Mouse (Mus musculus) kidney, postnatal 0 days (tissue): ENCODE results near the gene Rtl8c. TPM values are rescaled to one million over a fixed set of nuclear protein-coding genes. Genes with fewer than 3 reads are reported as not detected.
"Not testable (repeated sequence)": the region's sequence is repeated elsewhere in the genome, so short reads cannot be mapped to it uniquely, and the experiment has no call there.

Experiments used
- ATAC-seq: fragments of 200-750 bp; cut with Nextera tagmentation; replicated peaks from 2 replicates; pipeline ENCODE4 v1.8.0; 2017; ENCODE audit warnings: low read depth, moderate number of reproducible peaks, moderate TSS enrichment, moderate library complexity; ENCODE audit not compliant: low FRiP score
- DNase-seq: peaks from one replicate; pipeline ENCODE4 v3.0.0-alpha.2; 2016; ENCODE audit warnings: low spot score
- H3K27ac ChIP-seq: fragments of 300-500 bp; sonication (generic); 2 replicates; pipeline ENCODE4 v1.5.1; 2014; ENCODE audit warnings: mild to moderate bottlenecking
- H3K27me3 ChIP-seq: fragments of 300-500 bp; sonication (generic); 2 replicates; pipeline ENCODE4 v1.6.1; 2014; ENCODE audit warnings: low read length, mixed read lengths; ENCODE audit not compliant: insufficient read depth
- H3K36me3 ChIP-seq: fragments of 300-500 bp; sonication (generic); 2 replicates; pipeline ENCODE4 v1.6.1; 2014; ENCODE audit warnings: low read length, mixed read lengths; ENCODE audit not compliant: insufficient read depth
- H3K4me1 ChIP-seq: fragments of 300-500 bp; sonication (generic); replicated peaks from 2 replicates; pipeline ENCODE4 v1.6.1; 2014; ENCODE audit warnings: antibody characterized with exemption, low read length, mixed read lengths; ENCODE audit not compliant: insufficient read depth
- H3K4me2 ChIP-seq: fragments of 300-500 bp; sonication (generic); 2 replicates; pipeline ENCODE4 v1.6.1; 2014; ENCODE audit warnings: mild to moderate bottlenecking, low read length, moderate library complexity, mixed read lengths
- H3K4me3 ChIP-seq: fragments of 300-500 bp; sonication (generic); replicated peaks from 2 replicates; pipeline ENCODE4 v1.5.1; 2014; ENCODE audit warnings: low read depth, low read length
- H3K9ac ChIP-seq: fragments of 300-500 bp; sonication (generic); 2 replicates; pipeline ENCODE4 v1.6.1; 2014; ENCODE audit warnings: low read depth, low read length
- H3K9me3 ChIP-seq: fragments of 300-500 bp; sonication (generic); replicated peaks from 2 replicates; pipeline ENCODE4 v1.6.1; 2016; ENCODE audit warnings: low read length, inconsistent platforms, mixed read lengths
- CTCF ChIP-seq: IDR thresholded peaks from 2 replicates; pipeline ENCODE4 v1.5.1; 2016; ENCODE audit warnings: antibody characterized with exemption, low read depth, mild to moderate bottlenecking, moderate library complexity
- WGBS: fragments of 180-500 bp; shearing (Covaris S2); extraction: QIAGEN DNeasy Blood & Tissue Kit; methylation state at CpG from one replicate; pipeline ENCODE4 v1.1.7; 2014; 5-methylcytosine and 5-hydroxymethylcytosine counted together
- polyA plus RNA-seq: library from polyadenylated mRNA; unstranded; fragments of >200 nt; fragmentation: Nextera tagmentation; extraction: Ambion mirVana; gene quantifications from 2 replicates; pipeline ENCODE4 v1.2.1, GENCODE M21; 2015

Gene Rtl8c
- polyA plus RNA-seq, 1 experiment from 2014 or later = 70.2 TPM

DNA sequence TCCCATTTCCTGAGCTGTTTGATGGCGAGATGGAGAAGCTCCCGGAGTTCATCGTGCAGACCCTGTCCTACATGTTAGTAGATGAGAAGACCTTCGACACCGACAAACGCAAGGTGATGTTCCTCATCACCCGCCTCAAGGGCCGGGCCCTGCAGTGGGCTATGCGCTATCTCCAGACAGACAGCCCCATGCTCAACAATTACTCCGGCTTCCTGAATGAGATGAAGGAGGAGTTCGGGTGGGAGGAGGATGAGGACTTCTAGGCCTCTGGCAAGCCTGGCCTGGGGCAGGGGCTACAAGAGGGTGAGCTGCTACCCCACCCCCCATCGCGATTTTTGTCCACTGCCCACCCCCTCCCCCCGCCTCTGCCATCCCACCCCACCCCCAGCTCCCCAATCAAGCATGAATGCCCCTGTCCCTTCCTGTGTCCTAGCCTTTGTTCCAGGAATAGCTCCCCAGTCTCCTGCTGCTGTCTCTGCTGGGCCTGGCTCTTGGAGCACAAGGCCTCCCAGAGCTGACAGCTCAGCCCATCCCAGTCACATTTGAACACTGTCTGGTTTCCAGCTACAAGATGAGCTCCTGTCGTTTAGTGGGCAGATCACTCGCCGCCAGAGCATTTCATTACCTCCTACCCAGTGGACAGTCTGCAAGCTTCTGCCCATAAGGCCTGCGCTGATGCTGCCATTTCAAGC is 436 bp downstream of the Rtl8c start:
- no peaks in the 10 kb centered on the region for H3K4me1 ChIP-seq
- H3K27me3 ChIP-seq = no peaks in the 10 kb centered on the region
- peak overlapping the region; percentile 55 for H3K4me2 ChIP-seq
- DNase-seq (peak; percentile 11), ATAC-seq (peak; percentile 54; the same call in 1 of the 2 replicates)
- no peaks in the 10 kb centered on the region for H3K9me3 ChIP-seq
- TF ChIP-seq CTCF = no peak
- WGBS = 26% methylated on average over 18 of the region's 18 CpGs
- H3K9ac ChIP-seq = peak overlapping the region; percentile 54
- peak overlapping the region; percentile 42 for H3K4me3 ChIP-seq
- H3K27ac ChIP-seq = peak overlapping the region; percentile 36
- no peaks in the 10 kb centered on the region for H3K36me3 ChIP-seq

DNA sequence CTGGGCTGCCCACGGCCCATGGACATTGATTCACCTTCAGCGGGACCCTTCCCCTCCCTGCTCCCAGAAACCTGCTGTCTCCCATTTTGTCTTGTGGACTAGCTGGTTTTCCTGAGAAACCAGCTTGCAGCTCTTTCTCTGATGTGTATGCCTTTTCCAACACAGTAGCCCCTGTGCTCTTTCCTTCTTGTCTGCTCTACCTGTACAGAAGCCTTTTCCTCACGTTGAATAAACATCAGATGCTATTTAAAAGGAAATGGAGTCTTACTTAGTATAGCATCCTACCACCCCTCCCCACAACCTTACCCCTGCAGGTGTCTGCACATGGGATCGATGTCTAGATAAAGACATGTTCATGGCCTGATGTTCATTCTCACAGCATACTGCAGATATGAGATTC is 1.0 kb downstream of the Rtl8c start, which contains the start of gene Gm14597:
Gene Gm14597, minus strand, starts transcription at position 101 of the 400 bp plus-strand sequence.
- not testable (repeated sequence) for H3K36me3 ChIP-seq, H3K9me3 ChIP-seq, DNase-seq, H3K27me3 ChIP-seq, ATAC-seq, H3K4me1 ChIP-seq
- H3K4me2 ChIP-seq = peak within 1 kb of the TSS; percentile 55
- H3K27ac ChIP-seq = peak within 1 kb of the TSS; percentile 36
- peak within 1 kb of the TSS; percentile 54 for H3K9ac ChIP-seq
- H3K4me3 ChIP-seq = peak within 1 kb of the TSS; percentile 42
- 67% methylated on average over 3 of the region's 4 CpGs for WGBS

DNA sequence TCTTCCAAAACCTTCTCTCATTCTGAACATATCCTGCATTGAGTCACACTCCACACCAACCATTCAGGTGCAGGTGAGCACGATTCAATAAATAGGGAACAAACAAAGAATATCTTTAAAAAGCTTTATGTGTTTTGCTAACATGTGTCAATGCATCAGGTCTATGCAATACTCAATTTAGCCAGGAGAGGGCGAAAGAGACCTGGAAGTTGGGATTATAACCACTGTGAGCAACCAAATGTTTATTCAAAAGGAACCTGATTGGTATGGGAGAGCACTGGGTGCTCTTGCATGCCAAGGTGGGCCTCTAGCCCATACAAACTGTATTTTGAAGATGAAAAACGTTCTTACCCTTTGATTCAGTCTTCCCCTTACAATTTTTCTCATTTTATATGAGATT is 2.7 kb downstream of the Rtl8c start:
- Histone ChIP-seq H3K9me3 (no peaks in the 10 kb centered on the region), H3K4me3 (no peak overlapping the region), H3K4me1 (no peaks in the 10 kb centered on the region), H3K27me3 (no peaks in the 10 kb centered on the region), H3K36me3 (no peaks in the 10 kb centered on the region), H3K4me2 (no peak overlapping the region), H3K9ac (no peak overlapping the region), H3K27ac (no peak overlapping the region)
- DNase-seq = peak; percentile 62
- WGBS = 0% methylated on average over 3 of the region's 3 CpGs
- peak; percentile 77 for TF ChIP-seq CTCF
- ATAC-seq = no peak

DNA sequence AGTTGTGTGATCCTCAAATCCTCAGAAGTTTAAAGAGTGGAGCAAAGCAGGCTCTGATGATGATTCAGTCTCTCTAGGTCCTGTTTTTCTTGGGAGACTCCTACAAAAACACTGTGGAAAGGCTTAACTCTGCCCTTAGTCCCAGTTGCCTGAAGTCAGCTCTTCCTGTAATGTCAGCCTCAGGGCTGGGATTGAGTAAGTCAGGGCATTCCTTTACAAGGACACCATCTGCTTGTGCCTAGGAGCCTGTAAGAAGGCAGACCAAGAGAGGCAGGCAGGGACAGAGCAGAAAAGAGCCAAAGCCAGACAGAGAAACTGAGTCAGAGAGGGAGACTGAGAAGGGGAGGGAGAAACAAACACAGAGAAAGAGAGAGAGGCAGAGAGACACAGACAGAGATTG is 3.6 kb downstream of the Rtl8c start:
- not testable (repeated sequence) for H3K27me3 ChIP-seq, ATAC-seq, DNase-seq, H3K4me3 ChIP-seq, H3K27ac ChIP-seq, H3K9me3 ChIP-seq, H3K4me1 ChIP-seq, H3K4me2 ChIP-seq, H3K36me3 ChIP-seq, H3K9ac ChIP-seq

DNA sequence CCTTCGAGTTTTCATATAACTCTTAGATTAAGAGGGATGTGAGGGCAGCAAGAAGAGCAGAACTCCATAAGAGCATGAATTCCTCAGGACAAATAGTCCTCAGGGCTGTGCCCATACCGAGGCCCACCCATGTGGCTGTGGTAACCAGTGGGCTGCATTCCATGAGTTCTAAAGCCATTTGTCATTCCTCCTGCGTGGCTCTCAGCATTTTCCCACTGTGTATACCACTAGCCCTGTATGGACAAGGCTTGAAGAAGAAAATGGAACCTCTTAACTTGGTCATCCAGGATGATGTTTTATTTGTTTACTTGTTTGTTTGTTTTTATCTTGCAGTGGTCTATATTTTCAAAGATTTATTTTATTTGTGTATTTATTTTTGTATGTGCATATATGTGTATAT is 30.3 kb downstream of the Rtl8c start:
- not testable (repeated sequence) for H3K27ac ChIP-seq, H3K9ac ChIP-seq, H3K9me3 ChIP-seq, H3K4me3 ChIP-seq, H3K4me1 ChIP-seq, ATAC-seq, DNase-seq, H3K36me3 ChIP-seq, H3K27me3 ChIP-seq, H3K4me2 ChIP-seq
- WGBS = 66% methylated on average over 3 of the region's 3 CpGs

DNA sequence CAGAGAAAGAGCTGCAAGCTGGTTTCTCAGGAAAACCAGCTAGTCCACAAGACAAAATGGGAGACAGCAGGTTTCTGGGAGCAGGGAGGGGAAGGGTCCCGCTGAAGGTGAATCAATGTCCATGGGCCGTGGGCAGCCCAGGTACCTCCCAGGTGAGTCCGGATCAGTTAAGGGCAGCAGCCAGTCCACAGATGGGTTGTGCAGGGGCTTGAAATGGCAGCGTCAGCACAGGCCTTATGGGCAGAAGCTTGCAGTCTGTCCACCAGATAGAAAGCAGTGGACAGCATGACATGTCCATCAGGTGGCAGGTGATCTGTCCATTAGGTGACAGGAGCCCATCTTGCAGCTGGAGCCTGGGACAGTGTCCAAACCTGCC is 34.8 kb downstream of the Rtl8c start:
- not testable (repeated sequence) for H3K36me3 ChIP-seq, H3K27me3 ChIP-seq, H3K27ac ChIP-seq, DNase-seq, H3K9me3 ChIP-seq, H3K4me1 ChIP-seq, ATAC-seq, H3K9ac ChIP-seq, H3K4me3 ChIP-seq
- H3K4me2 ChIP-seq = peak overlapping the region; percentile 25; the same call in 1 of the 2 replicates
- 28% methylated on average over 4 of the region's 4 CpGs for WGBS

DNA sequence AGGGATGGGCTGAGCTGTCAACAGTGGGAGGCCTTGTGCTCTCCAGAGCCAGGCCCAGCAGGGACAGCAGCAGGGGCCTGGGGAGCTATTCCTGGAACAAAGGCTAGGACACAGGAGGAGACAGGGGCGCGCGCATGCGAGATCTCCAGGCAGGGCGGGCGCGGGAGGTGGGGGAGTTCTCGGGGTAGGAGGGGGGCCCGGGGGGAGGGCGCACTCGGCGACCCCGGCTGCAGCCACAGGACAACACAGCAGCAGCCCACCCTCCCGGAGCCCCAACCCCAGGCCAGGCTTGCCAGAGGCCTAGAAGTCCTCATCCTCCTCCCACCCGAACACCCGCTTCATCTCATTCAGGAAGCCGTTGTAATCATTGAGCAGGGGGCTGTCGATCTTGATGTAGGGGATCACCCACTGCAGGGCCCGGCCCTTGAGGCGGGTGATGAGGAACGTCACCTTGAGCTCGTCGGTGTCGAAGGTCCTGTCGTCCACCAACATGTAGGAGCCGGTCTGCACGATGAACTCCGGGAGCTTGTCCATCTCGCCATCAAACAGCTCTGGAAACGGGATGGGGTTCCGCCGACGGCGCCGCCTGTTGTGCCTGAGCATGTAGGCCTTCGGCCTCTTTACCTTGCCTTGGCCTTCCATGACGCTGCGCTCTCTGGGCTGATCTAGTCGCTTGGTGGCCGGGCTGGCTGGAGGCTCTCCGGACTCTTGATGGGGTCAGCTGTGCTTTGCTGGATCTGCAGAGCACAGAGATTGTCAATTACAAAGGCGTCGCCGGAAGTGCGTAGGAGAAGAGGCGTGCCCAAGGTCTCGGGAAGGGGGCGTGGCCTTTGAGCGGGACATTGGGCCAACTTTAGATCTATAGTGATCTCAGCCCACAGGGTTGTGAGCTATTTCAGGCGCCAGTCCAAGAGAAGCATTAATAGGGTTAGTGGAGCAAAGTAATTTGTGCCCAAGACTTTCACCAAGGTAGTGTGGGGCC is 35.4 kb downstream of the Rtl8c start, which contains the start of gene Rtl8a:
Gene Rtl8a, minus strand, starts transcription at position 703 of the 982 bp plus-strand sequence.
- ATAC-seq = peak; percentile 96
- WGBS = 33% methylated on average over 12 of the region's 50 CpGs
- not testable (repeated sequence) for H3K9ac ChIP-seq, H3K4me1 ChIP-seq, H3K9me3 ChIP-seq, H3K27me3 ChIP-seq, H3K36me3 ChIP-seq
- Histone ChIP-seq H3K4me3 (peak within 1 kb of the TSS; percentile 20; the same call in 1 of the 2 replicates), H3K4me2 (peak within 1 kb of the TSS; percentile 41; the same call in 1 of the 2 replicates), H3K27ac (0 out of 2 replicates have a peak within 1 kb of the TSS, but pooled peaks have one; percentile 19)
- peak; percentile 88 for DNase-seq
